Mouse (Mus musculus) layer of hippocampus, adult 9-11 months (tissue): Measurements from ENCODE around the gene Kcnip1.

Experiments used
- DNase-seq: peaks from one replicate; pipeline ENCODE4 v3.0.0; 2022

Gene Kcnip1

DNA sequence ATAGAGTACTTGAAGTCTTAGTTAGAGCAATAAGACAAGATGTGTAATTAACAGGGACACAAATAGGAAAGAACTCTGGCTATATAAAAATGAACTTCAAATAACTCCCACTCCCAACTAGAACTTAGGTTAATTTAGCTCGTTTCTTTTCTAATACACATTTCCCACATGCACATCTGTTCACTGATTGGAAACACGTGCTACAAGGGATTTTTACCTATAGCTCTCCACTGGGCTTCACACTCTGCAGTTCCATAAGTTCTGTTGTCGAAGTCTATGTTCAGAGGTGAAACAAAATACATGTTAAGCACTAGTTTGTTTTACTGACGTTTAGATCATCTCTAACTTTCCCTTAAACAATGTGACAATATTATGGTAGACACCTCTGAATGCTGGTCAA is 12.8 kb downstream of the Kcnip1 start:
- no peak for DNase-seq

DNA sequence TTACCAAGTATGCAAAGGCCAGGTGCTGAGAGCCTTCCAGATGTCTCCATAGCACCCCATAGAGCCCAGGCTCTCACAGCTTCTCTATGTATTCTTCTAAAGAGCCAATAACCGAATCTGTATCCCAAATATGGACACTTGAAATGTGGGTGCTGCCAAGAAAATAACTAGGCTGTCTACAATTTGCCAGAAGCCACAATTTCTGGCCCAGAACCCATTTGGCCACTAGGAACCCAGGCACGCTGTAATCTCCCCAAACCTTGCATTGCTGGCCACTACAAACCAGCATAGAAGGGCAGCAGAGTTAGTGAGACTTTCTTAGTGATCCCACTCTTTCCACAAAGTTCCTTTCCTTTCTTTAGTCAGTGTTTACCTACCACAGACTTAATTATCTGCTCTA is 17.8 kb downstream of the Kcnip1 start:
- DNase-seq, result no peak

DNA sequence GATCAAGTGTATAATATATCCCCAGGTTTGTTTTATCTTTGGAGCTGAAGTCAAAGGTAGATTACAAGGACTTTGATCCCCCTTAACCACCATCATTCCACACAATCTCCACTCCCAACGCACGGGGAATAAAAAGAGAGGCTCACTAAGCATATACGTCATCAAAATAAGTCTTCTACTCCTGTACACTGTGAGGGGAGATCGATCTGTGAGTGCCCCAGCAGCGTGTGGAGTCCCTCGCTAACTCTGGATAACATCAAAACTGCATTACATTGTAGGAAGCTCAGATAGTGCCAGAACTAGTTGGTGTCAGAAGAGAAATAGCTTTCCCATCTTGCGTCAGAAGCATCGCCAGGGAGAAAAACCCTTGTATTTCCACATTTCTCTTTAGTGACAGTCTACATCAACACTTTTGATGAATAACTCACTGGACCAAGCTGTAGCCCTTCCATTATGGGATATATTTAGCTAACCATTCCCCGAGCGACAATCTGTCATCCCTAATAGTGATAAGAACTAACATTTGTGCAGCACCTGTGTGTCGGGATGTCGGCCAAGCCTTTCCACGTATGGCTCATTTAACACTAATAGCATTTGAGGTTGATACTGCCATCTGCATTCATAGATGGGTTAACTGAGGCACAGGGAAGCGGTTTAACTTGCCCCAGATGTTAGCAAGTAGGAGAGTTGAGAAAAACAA is 18.5 kb downstream of the Kcnip1 start:
- DNase-seq, result no peak

DNA sequence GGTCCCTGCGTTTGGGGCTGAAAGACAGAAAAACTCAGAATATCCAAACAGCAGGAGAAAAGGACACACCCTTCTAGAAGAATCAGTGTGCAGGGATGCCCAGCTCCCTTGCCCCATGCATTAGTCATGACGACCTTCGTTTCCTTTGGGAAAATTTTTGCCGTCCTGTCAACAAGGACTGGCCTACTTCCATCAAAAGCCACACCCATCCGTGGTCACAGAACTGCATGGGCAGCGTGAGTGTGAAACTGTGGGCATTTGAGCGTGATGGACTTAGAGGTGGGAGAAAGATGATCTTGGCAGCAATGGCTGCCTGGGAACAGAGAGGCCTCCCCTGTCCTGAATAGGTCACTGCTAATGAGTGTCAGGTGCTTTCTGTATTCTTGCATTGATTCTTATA is 20.8 kb downstream of the Kcnip1 start:
- DNase-seq, result no peak

DNA sequence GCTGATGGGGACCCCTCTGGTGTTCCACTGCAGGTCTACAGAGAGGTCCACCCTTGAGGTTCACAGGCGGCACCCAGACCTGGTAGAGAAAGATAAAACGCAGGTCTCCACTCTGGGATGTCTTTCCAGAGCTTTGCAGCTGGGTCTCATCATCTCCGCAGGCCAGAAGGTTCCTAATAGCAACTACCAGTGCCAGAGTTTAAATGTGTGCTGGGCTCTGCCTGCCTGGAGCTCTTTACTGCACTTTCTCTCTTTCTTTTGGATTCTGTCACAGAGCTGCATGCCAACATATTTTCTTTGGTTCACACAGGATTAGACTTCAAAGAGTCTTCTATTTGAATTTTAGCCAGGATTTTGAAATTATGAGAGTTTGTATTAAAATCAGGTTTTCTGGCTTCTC is 23.8 kb downstream of the Kcnip1 start:
- DNase-seq, result no peak

DNA sequence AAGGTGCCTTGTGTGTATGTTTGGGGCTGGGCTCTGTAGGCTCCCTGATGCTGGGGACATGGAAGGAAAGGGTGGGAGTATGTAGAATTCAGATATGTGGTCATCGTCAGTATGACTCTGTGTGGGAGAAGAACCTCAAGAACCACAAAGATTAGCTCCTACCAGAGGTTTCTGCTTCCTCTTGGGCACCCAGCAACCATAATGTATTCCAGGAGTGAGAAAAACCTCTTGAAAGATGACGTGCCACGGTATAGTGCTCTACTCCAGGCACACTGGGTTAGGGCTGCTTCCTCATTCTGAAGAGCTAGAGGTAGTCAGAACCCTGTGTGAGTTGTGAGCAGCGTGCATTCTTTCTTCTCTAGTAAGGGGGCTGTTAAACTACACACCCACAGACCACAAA is 25.2 kb downstream of the Kcnip1 start:
- DNase-seq, result no peak

DNA sequence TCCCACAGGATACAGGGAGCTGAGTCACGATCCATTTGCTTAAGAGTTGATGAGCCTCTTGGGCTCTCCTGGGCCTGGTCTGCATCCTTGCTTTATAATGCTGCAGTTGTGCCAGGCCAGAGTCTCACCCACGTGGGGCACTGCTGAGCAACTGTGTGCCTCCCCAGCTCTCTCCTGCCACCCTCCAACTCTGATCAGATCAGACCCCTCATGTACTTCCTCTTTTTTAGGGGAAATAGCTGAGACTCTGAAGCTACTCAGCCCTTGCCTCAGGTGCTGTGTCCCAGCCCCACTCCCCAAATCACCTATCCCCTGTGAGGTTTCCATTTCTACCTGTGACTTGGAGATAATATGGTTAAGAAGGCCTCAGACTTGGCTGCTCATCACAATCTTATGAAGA is 27.6 kb downstream of the Kcnip1 start:
- DNase-seq, result no peak

DNA sequence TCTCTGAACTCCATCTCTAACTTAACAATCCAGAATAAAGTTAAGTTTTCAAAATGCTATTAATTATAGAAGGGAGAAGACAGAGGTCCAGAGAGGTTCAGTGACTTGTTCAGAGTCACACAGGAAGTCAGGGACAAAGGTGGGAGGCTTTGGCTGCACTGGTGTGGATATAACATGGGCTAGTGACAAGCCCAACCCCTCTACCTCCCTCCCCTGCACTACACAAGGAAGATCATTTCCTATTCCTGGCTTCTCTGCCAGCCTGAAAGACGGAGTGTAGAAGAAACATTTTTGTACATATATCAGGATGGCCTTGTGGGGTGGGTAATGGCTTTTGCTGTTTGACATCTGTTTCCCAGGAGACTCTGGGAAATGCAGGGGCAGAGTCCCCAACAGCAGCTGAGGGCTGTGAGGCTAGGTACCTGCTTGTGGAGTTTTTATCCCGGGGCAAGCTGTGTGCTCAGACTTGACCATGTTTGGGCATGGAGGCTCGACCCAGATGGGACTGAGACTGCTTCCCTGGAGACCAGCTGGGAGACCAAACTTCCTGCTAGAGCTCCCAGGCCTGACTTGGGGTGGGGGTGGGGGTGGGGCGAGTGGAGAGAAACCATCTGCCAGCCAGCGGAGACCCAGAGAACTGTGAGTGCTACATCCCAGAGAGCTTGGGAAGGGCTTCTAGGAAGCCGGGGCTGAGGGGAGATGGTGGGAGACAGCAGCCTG is 30.1 kb downstream of the Kcnip1 start, which contains the start of gene Kcnmb1:
Gene Kcnmb1 (plus strand): TSS at position 326 of the 720 bp plus-strand sequence.
- DNase-seq, result no peak

DNA sequence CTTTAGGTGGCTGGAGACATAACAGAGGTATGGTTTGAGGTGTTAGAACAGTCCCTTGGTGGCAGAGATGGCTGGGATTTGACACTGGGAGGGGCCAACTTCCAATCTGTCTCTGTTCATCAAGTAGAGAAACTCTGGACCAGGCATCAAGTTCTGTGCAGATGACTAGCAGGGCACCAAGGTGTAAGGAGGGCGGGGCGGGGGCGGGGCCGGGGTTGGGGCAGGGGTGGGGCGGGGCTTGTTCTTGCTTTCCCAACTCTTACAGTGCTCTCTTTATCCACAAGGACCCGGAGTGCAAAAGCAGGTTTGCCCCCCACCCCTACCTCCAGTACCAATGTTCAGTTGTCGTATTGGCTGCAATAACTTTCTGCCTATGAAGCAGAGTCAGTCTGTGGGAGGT is 30.8 kb downstream of the Kcnip1 start:
- no peak for DNase-seq

DNA sequence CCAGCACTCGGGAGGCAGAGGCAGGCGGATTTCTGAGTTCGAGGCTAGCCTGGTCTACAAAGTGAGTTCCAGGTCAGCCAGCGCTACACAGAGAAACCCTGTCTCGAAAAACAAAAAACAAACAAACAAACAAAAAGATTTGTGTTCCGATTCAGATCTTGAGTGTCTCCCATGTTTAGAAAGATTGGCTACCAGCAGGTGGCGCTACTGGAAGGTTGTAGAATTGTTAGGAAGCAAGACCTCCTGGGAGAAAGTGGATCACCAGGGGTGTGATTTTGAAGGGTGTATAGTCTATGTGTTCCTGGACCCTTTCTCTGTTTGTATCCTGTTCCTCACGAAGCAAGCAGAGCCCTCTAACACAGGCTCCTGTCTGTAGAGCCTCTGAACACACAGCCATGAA is 34.2 kb downstream of the Kcnip1 start:
- DNase-seq, result no peak

DNA sequence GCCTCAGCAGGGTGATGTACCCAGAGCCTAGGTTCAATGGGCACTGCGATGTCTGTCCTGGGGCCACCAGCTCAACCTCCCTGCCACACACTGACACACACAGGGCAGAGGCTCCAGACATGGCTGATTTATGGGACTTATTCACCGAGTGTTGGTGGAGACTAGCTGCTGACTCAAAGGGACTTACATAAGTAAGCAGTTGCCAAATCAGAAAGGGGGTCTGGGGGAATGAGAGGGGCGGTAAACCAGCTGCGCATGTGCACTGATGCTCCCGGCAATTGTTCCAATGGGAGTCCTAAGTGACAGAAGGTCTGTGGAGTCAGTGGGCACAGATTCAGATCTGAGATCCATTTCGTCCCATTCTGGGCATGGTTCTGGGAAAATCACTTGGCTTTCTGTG is 35.4 kb downstream of the Kcnip1 start:
- peak; percentile 23 for DNase-seq

DNA sequence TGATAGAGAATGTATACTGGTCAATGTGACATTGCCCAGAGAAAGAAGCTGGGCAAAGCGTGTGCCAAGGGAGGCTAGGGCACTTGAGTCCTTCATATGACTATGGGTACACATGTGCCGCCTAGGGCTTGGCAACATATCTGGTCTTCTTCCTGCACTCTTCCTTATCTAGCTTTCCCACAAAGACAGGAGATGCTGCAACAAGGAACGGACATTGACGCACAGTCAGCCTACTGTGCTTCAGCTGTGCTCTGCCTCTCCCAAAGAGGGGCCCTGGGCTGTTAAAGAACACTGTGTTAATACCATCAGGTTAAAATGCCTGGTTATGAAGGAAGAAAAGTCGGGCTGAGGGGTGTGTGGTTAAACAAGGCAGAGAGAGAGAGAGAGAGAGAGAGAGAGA is 36.3 kb downstream of the Kcnip1 start:
- no peak for DNase-seq

DNA sequence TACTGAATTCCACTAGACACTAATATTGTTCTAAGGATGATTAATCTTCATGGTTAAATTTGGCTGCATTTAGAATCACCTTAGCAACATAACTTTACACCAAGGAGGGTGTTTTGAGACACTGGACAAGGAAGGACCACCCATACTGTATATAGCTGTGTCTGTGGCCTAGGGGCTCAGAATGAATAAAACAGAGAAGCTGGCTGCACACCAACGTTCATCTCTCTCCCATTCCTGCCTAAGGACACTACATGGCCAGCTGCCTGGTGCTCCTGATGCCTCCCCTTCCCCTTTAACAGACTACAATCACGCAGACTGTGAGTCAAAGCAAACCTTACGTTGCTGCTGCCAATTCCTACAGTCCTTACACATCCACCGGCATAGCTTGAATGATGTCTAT is 37.0 kb downstream of the Kcnip1 start:
- DNase-seq, result no peak

DNA sequence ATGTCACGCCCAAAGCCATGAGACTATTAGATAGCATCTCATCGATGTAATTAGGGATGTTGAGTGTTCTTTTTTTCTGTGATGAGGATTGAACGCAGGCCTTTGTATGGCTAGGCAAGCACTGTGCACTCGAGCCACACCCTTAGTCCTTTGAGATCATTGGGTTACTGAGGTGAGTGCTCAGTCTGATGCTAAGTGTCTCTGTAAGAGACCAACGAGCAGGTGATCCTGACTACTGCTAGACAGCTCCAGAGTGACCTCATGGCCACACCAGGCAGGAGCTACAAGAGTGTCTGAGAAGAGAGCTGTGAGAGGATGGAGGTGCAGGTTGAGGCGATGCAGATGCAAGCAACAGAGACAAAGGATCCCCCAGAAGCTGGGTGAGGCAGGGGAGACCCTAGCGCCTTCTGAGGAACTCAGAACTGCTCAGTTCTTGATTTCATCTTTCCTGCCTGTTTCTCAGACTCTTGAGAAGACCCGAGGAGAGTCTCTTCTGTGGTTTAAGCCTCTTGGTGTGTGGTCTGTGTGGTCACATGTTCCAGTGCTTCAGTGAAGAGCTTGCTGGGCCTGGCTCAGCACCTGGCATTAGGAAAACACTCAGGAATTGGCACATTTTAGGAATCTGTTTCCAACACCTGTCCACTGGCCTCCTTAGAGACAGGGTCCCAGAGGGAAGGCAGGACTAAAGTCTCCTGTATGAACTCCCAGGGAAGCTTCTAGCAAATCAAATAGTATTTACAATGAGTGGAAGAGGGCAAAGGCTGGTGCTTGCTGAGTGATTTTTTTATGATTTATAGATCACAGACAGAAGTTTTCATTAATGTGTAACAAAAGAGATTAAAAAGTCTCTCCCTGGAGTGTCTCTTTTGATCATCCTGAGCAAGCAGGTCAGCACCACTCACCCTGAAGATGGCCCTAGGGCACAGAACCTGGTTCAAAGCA is 41.0 kb downstream of the Kcnip1 start:
- no peak for DNase-seq

DNA sequence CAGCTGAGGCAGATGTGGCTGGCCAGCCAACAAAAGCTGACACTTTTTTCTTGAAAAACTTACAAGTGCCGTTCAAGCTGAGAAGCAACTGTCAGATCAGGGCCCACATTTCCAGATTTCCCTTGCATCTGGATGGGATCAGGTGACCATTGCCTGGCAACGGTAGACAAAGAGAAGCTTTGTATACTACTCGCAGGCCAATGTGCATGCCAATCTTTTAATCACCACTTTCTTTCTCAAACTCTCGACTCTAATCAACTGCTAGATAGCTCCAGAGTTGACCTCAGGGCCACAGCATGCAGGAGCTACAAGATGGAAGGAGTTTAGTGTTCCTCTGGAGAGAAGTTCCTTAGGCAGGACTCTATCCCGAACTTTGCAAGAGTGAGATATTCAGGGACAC is 41.8 kb downstream of the Kcnip1 start:
- DNase-seq, result no peak

DNA sequence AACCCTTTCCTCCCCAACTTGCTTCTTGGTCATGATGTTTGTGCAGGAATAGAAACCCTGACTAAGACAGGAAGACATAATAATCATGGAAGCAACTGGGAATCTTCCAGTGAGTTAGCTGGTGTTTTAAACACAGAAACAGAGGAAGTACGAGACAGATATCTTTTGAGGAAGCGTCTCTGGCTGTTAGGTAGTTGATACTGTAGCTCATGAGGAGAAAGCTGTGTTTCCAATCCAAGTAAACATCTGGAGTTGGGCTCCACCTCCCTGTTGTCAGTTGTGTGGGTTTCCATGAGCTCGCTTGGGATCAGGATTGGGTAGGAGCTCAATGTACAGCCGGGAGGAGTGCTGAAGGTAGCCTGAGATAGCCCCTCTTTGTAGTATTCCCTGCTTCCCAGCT is 46.5 kb downstream of the Kcnip1 start:
- DNase-seq, result no peak

DNA sequence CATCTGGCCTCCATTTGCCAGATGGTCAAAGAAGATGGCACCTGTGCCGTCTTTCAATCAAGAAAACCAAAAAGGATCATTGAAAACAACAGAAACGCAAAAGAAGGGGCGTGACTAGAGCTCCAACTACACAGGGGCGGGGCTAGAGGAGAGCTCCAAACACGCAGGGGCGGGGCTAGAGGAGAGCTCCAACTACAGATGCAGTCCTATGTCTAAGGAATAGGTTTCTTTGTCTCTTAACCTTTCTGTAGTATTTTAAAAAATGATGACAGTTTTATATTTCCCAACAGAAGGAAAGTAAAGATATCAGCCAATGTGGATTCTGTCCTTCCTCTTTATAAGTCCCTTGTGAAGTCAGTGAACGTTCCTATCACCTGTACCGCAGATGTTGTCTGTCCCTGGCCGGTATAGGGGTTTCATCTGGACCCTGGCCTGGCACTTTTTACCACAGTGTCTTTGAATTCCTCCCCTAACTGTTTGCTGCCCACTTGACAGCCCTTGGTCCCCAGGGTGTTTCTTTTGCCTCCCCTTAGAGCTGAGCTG is 48.1 kb downstream of the Kcnip1 start:
- DNase-seq, result no peak

DNA sequence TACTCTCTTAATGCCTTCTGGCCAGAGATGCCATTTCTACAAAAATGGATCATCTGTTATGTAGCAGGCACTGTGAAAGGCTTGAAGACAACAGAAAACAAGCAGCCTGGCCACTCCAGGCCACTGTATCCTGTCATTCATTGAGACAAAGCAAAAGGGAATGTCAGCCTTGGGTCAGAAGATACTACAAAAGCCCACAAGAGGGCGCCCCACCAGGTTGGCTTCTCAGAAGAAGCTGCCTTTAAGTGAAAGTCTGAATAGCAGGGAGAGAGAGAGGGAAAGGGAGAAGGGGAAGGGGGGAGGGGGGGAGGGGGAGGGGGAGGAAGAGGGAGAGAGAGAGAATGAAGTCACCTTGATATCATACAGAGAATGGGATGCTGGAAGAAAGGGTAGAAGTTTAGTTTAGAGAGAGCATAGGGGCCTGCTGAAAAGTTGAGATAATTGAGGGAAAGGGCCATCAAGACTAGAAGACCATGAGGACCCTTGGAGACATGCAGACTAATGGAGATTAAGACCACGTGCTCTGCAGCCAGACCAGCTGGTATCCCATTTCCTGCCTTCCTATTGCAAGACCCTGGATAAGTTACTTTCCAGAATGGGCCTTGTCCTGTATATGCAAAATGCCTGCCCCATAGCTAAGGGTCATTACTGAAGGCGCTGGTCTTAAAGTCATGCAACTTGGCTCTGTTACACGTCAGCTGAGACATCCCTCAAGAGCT is 48.7 kb downstream of the Kcnip1 start:
- no peak for DNase-seq

DNA sequence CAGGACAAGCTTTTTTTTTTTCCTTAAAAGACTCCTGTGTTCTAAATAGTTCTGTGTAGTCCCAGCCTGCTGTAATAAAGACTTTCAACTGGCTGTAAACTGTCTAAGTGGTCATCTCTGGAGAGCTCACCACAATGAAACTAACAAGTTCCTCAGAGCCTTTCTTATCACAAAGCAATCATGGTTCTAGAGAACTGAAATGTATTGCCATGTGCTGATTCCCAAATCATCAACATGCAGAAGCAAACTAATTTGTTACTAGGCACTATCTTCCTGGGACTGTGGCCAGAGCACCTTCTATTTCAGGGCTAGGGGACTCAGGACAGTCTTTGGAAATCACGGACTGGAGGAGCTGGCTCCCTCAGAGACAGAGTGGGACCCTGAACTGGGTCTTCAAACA is 49.4 kb downstream of the Kcnip1 start:
- DNase-seq, result no peak

DNA sequence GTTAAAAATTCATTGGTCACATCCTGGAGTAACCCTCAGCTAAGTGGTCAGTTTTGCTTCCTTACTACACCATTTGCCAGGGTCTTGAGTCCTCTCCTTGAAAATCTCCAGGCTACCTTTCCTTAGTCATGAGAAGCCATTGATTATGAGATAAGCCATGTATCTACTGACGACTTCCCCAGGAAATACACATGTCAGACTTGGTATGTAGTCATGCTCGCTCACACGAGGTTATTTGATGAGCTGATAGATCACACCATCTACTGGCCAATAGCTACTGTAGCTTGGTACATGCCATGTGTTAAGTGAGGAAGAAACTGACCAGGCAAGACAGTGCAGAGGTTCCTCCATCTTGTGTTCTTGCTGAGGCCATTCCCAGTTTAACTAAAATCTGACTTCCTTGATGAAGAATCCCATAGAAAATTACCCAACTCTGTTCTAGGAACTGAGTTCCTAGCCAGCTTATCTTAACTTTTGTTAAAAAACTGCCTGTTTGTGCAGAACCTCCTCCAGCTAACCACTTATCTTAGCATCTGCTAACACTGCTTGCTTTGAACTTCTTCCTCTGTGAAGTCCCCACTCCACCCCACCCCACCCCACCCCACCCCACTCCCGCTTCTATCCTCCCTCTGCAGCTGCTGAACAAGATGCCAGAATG is 53.4 kb downstream of the Kcnip1 start:
- DNase-seq, result no peak

DNA sequence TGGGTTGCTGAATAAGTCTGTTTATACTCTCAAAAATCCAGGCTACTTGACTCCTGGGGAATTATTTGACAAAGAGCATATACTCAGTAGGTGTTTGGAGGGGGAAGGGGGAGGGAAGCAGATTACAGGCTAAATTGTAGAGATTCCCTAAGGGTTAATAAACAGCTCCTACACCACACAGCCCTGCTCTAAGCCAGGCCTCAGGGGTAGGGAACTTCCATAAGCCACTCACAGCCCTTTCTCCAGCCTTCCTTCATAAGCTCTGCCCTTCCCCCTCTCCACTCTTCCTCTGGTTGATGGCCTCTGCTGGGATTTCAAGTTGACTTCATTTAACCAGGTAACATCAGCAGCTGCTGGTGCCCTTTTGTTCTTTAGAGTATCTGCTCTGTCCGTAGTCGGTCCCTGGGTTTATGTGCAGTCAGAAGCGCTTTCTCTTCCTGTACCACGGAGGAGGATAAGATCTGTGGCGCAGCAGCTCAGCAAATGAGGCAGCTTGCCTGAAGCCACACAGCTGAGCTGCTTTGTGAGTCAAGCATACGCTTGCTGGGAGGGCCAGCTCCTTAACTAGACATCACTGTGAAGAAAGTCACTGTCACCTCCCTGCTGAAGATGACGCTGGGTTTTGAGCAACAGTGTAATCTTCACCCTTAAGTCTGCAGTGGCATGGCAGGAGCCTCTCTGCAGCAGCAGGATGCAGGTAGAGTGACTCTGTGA is 54.2 kb downstream of the Kcnip1 start:
- DNase-seq, result peak; percentile 30
